Mouse (Mus musculus) lung, postnatal 0 days (tissue): Measurements from ENCODE around the gene Trub2.

Experiments used
- CTCF ChIP-seq: IDR thresholded peaks from 2 replicates; pipeline ENCODE4 v1.5.1; 2016; ENCODE audit warnings: antibody characterized with exemption, mild to moderate bottlenecking
- EP300 ChIP-seq: IDR thresholded peaks from 2 replicates; pipeline ENCODE4 v1.6.1; 2016; ENCODE audit warnings: antibody characterized with exemption, mild to moderate bottlenecking, control low read depth

DNA sequence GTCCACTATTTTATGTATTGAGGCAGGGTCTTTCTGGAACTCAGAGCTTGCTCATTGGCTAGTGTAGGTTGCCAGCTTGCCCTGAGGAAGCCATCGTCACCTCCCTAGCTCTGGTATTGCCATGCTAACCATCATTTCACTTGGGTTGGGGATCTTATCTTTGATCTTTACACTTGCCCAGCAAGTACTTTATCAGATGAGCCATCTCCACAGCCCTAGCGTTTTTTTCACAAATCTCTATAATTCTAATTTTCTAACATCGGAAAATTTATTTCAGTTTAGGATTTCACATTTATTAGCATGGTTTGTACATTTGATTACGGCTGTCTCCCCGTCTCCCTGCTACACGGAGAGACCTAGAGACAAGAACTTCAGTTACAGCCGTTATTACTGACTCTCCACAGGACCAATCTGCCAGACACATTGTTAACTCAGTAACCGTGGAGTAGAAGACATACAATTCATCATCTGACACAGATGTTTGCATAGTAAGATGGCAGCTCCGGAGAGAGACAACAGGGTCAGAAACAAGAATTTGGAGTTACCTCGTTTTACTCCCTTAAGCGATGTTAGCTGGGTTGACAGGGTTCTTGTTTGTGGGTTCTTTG lies 38.1 kb upstream of the Trub2 start:
- TF ChIP-seq CTCF (no peak), EP300 (no peak)
